Mouse (Mus musculus) kidney, embryonic 14.5 days (tissue): ENCODE results near the gene Usp37. TPM values are rescaled to one million over a fixed set of nuclear protein-coding genes. Genes with fewer than 3 reads are reported as not detected.

Experiments
- ATAC-seq: fragments of 200-750 bp; cut with Nextera tagmentation; 2 replicates; pipeline ENCODE4 v1.8.0; 2017; ENCODE audit warnings: moderate number of reproducible peaks, mild to moderate bottlenecking, moderate TSS enrichment, moderate library complexity; ENCODE audit not compliant: low FRiP score, low TSS enrichment
- H3K27ac ChIP-seq: fragments of 300-500 bp; sonication (generic); 2 replicates; pipeline ENCODE4 v1.5.1; 2014; ENCODE audit warnings: low read depth, mild to moderate bottlenecking, low read length, moderate library complexity, mixed read lengths
- H3K27me3 ChIP-seq: fragments of 300-500 bp; sonication (generic); 2 replicates; pipeline ENCODE4 v1.6.1; 2014; ENCODE audit warnings: mild to moderate bottlenecking, low read length; ENCODE audit not compliant: control insufficient read depth, insufficient read depth
- H3K36me3 ChIP-seq: fragments of 300-500 bp; sonication (generic); 2 replicates; pipeline ENCODE4 v1.6.1; 2014; ENCODE audit warnings: low read length, mixed read lengths; ENCODE audit not compliant: control insufficient read depth, insufficient read depth
- H3K4me1 ChIP-seq: fragments of 300-500 bp; sonication (generic); 2 replicates; pipeline ENCODE4 v1.6.1; 2014; ENCODE audit warnings: low read length, mixed read lengths; ENCODE audit not compliant: control insufficient read depth, insufficient read depth
- H3K4me2 ChIP-seq: fragments of 300-500 bp; sonication (generic); replicated peaks from 2 replicates; pipeline ENCODE4 v1.6.1; 2014; ENCODE audit warnings: low read depth, mild to moderate bottlenecking, low read length
- H3K4me3 ChIP-seq: fragments of 300-500 bp; sonication (generic); 2 replicates; pipeline ENCODE4 v1.5.1; 2014; ENCODE audit warnings: mild to moderate bottlenecking, low read length
- H3K9ac ChIP-seq: fragments of 300-500 bp; sonication (generic); 2 replicates; pipeline ENCODE4 v1.6.1; 2014; ENCODE audit warnings: low read depth, mild to moderate bottlenecking, low read length, moderate library complexity
- H3K9me3 ChIP-seq: fragments of 300-500 bp; sonication (generic); 2 replicates; pipeline ENCODE4 v1.6.1; 2016; ENCODE audit warnings: low read length; ENCODE audit not compliant: control insufficient read depth
- WGBS: fragments of 180-500 bp; shearing (Covaris S2); extraction: QIAGEN DNeasy Blood & Tissue Kit; methylation state at CpG from one replicate; pipeline ENCODE4 v1.1.7; 2014; 5-methylcytosine and 5-hydroxymethylcytosine counted together
- polyA plus RNA-seq: library from polyadenylated mRNA; unstranded; fragments of >200 nt; fragmentation: Nextera tagmentation; extraction: Ambion mirVana; gene quantifications from 2 replicates; pipeline ENCODE4 v1.2.1, GENCODE M21; 2014

Gene Usp37
- polyA plus RNA-seq, 1 experiment from 2014 or later: 43.9 TPM

DNA sequence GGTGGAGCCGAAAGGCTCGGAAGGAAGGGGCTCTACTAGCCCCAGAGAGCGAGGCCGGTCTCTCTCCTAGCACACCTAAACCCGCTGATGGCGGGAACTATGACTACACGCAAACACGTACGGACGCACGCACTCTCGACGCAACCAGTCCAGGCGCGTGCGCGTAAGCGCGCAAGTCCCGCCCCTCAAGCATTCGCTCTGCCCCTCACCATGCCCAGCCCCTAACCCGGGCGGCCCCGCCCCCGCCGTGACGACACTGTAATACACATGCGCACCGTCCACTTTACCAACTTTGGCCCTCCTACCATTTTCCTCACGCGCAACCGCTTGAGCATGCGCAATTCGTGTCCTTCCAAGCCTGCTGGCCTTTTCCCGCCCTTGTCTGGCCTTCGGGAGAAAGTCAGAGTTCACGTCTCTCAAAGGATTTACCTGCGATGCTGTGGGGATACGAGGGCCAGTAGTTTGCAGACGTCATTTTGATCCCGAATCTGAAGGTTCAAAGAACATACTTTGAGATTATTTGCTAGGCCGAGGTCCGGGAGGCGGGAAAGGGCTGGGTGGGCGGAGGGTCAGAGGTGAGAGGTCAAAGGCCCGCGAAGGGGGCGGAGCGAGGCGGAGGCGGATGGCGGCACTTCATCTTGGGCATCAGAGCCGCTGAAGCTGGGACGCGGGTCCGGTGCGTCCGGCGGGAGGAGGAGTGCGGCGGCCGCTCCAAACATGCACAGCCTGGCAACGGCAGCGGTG lies 38.2 kb downstream of the Usp37 start, which contains the start of gene Cnot9:
Gene Cnot9, plus strand, starts transcription at position 338 of the 744 bp plus-strand sequence.
- H3K27me3 ChIP-seq: no peaks in the 10 kb centered on the region
- under 1% methylated on average over 56 of the region's 64 CpGs for WGBS
- H3K4me3 ChIP-seq: peak within 1 kb of the TSS; percentile 90
- peak within 1 kb of the TSS; percentile 67 for H3K4me2 ChIP-seq
- peaks cover 11% of the 10 kb centered on the region for H3K36me3 ChIP-seq
- H3K4me1 ChIP-seq: peaks cover 14% of the 10 kb centered on the region; the same call in 1 of the 2 replicates
- H3K27ac ChIP-seq: peak within 1 kb of the TSS; percentile 94
- H3K9me3 ChIP-seq: no peaks in the 10 kb centered on the region
- H3K9ac ChIP-seq: peak within 1 kb of the TSS; percentile 92
- ATAC-seq: peak; percentile 99

DNA sequence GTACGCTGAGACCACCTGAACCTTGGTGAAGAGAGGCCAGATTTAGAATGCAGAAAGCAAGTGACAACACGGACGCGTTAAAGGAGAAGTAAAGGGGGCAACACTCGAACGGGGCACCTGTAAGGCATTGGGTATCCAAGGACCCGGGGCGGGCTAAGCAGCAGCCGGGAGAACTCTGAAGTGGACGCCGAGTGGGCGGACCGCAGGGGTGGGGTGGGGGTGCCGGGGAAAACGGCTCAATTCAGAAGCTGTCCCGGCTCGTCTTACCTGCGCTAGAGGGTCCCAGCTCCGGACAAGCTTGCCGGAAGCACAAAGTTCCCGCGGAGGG lies 38.7 kb downstream of the Usp37 start:
- Histone ChIP-seq H3K4me1 (peaks cover 14% of the 10 kb centered on the region; the same call in 1 of the 2 replicates), H3K27me3 (no peaks in the 10 kb centered on the region), H3K4me2 (peak overlapping the region; percentile 61), H3K36me3 (peaks cover 11% of the 10 kb centered on the region), H3K9ac (peak overlapping the region; percentile 66), H3K27ac (peak overlapping the region; percentile 20; the same call in 1 of the 2 replicates), H3K4me3 (peak overlapping the region; percentile 90), H3K9me3 (no peaks in the 10 kb centered on the region)
- whole genome bisulfite sequencing: under 1% methylated on average over 22 of the region's 22 CpGs
- no peak; the same call in 1 of the 2 replicates for ATAC-seq

- Histone ChIP-seq H3K27ac (no peak overlapping the region), H3K27me3 (no peaks in the 10 kb centered on the region), H3K9ac (no peak overlapping the region)
Observed at GRCm38 (mm10) chr1:74501106-74501505, 43.0 kb downstream of the Usp37 start.

GRCm38 (mm10) chr1:74485792-74486191 lies 58.3 kb downstream of the Usp37 start:
- 96% methylated on average over 5 of the region's 5 CpGs for WGBS
- peaks cover 88% of the 10 kb centered on the region for H3K36me3 ChIP-seq
- no peak overlapping the region for H3K4me3 ChIP-seq
- no peak overlapping the region for H3K9ac ChIP-seq
- ATAC-seq: no peak
- H3K4me2 ChIP-seq: no peak overlapping the region
- H3K4me1 ChIP-seq: no peaks in the 10 kb centered on the region
- H3K27ac ChIP-seq: no peak overlapping the region
- H3K9me3 ChIP-seq: no peaks in the 10 kb centered on the region
- no peaks in the 10 kb centered on the region for H3K27me3 ChIP-seq

More at GRCm38 (mm10) chr1:74501106-74501505, 43.0 kb downstream of the Usp37 start:
- ATAC-seq: no peak
- H3K4me3 ChIP-seq: no peak overlapping the region
- H3K9me3 ChIP-seq: no peaks in the 10 kb centered on the region
- H3K4me1 ChIP-seq: peaks cover 7% of the 10 kb centered on the region; the same call in 1 of the 2 replicates
- H3K4me2 ChIP-seq: no peak overlapping the region
- WGBS: 71% methylated on average over 1 of the region's 1 CpGs
- H3K36me3 ChIP-seq: peaks cover 14% of the 10 kb centered on the region; the same call in 1 of the 2 replicates

DNA sequence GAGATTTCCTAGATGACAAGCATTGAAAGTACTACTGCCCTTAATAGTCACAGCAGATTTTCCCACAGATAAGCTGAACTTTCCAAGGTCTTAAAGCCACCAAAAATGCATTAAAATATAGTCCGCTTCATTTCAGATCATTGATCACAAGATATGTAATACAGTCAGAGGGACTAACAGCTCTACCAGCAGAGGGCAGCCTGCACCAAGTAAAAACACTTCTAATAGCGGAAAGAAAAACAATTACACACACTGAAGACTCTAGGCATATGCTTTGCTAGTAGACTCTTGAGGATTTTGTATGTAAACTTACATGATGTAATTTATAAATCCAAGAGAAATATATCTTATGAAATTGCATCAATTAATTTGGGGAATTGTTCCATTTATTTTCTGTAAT lies 83.8 kb downstream of the Usp37 start:
- 68% methylated on average over 2 of the region's 2 CpGs for WGBS
- Histone ChIP-seq H3K27ac (no peak overlapping the region), H3K4me3 (no peak overlapping the region), H3K4me2 (no peak overlapping the region), H3K27me3 (no peaks in the 10 kb centered on the region), H3K9me3 (no peaks in the 10 kb centered on the region), H3K36me3 (peaks cover 56% of the 10 kb centered on the region), H3K9ac (no peak overlapping the region), H3K4me1 (no peaks in the 10 kb centered on the region)
- ATAC-seq: no peak

DNA sequence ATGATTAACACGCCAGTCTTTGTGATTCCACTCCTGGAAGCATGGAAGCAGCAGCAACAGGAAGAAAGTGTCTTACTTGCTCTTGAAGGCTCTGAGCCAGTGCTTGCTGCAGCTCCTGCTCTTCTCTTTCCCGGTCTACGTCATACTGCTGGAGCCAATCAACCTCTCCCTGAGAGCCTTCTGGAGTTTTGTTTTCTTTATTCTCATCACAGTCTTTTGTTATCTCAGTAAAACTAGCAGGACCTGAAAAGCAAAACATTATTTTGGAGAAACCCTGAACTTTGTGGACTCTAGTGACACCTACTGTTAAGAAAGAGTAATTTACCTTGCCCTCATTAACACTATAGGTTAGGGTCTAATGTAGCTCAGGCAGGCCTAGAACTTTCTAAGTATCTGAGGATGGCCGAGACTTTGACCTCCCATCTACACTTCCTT lies 91.5 kb downstream of the Usp37 start:
- 43% methylated on average over 4 of the region's 4 CpGs for WGBS
- Histone ChIP-seq H3K4me3 (no peak overlapping the region), H3K4me2 (no peak overlapping the region), H3K9ac (no peak overlapping the region), H3K9me3 (no peaks in the 10 kb centered on the region), H3K4me1 (no peaks in the 10 kb centered on the region), H3K27me3 (no peaks in the 10 kb centered on the region), H3K27ac (no peak overlapping the region), H3K36me3 (peaks cover 79% of the 10 kb centered on the region)
- peak; percentile 64; the same call in 1 of the 2 replicates for ATAC-seq

- no peaks in the 10 kb centered on the region for H3K9me3 ChIP-seq
- no peaks in the 10 kb centered on the region for H3K4me1 ChIP-seq
- H3K27me3 ChIP-seq: no peaks in the 10 kb centered on the region
- no peak for ATAC-seq
- H3K4me3 ChIP-seq: no peak overlapping the region
- no peak overlapping the region for H3K9ac ChIP-seq
- peaks cover 68% of the 10 kb centered on the region for H3K36me3 ChIP-seq
- no peak overlapping the region for H3K4me2 ChIP-seq
- H3K27ac ChIP-seq: no peak overlapping the region
- WGBS: 95% methylated on average over 2 of the region's 2 CpGs
Observed at GRCm38 (mm10) chr1:74444538-74444937, 99.5 kb downstream of the Usp37 start.

DNA sequence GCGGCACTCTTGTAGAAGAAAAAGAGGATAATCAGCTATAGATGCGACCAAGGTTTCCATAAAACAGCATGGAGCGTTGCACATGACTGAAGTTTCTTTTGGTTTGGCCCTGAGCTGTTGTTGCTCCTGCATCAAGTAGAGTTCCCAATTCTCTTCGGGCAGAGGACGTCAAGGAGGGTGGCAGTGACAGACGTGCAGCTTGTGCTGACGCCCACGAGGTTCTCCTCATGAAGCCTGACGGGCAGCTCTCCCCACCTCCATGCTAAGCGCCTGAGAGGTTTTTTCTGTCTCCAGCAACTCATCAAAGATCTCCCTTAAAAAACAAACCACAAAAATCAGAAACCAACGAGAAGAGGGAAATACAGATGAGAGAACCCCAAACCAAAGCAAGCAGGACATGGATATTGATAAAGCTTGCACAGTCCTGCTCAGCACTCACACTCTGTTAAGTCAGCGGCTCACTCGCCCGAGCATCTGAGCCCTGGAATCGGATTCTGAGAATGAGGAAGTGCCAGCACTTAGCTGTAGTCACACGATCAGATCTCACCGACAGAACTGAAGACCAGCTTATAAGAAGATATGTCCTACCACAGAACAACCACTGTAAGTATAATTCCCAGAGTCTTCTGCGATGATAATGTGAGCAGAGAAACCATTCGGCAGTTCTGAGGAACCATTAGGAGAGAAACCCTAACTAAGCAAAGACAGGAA lies 104.8 kb downstream of the Usp37 start:
- no peaks in the 10 kb centered on the region for H3K4me1 ChIP-seq
- no peak overlapping the region for H3K4me3 ChIP-seq
- peaks cover 67% of the 10 kb centered on the region for H3K36me3 ChIP-seq
- no peak for ATAC-seq
- H3K9ac ChIP-seq: no peak overlapping the region
- H3K27me3 ChIP-seq: no peaks in the 10 kb centered on the region
- H3K4me2 ChIP-seq: no peak overlapping the region
- 89% methylated on average over 19 of the region's 19 CpGs for WGBS
- H3K27ac ChIP-seq: no peak overlapping the region
- no peaks in the 10 kb centered on the region for H3K9me3 ChIP-seq
